Mouse (Mus musculus): Measurements from ENCODE around the gene Tiam1. TPM values are rescaled to one million over a fixed set of nuclear protein-coding genes. Genes with fewer than 3 reads are reported as not detected.

Tiam1 gene
- polyA plus RNA-seq, 1 experiment from 2014 or later, result 19.4 TPM

DNA sequence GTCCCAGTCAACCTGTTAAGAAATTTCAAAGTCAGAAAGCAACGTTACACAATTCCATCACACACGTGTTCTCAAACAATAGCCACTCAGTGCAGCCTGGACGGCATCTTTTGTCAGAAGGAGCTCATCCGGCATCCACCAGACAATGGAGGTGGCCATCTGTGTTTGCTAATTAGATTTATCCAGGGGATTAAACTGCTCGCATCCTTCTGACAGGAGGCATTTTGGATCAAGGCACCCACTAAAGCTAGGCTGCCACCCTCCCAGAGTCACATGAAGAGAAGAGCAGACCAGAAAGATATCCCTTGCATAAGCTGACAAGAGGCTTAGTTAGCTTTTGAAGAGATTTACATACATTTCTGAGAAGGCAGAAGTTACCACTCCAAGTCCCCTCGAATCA, 404.6 kb downstream of the Tiam1 start:
- no peaks in the 10 kb centered on the region for H3K36me3 ChIP-seq
- no peaks in the 10 kb centered on the region for H3K9me3 ChIP-seq
- H3K4me1 ChIP-seq (replicated peaks), result peaks cover 12% of the 10 kb centered on the region
- no peak overlapping the region for H3K4me3 ChIP-seq
- peak overlapping the region; percentile 40 for H3K27ac ChIP-seq
- WGBS, result 19% methylated on average over 6 of the region's 6 CpGs
- DNase-seq (ENCODE audit: low spot score), result peak; percentile 7
- H3K27me3 ChIP-seq (ENCODE audit: insufficient read depth, poor library complexity, severe bottlenecking), result no peaks in the 10 kb centered on the region

Other genes with a start within 250 kb of the Tiam1 start
- 1,109 and 1,208 TPM in 2 replicates for gene Sod1, start 77.0 kb upstream of the Tiam1 start, polyA plus RNA-seq (2016; fragmentation: Nextera tagmentation; extraction: Ambion mirVana)
- 34.2 and 36.6 TPM in 2 replicates for gene Scaf4, start 140.7 kb upstream of the Tiam1 start, polyA plus RNA-seq (2016; fragmentation: Nextera tagmentation; extraction: Ambion mirVana)
- gene Hunk, start 242.2 kb upstream of the Tiam1 start, polyA plus RNA-seq (2016; fragmentation: Nextera tagmentation; extraction: Ambion mirVana), result 12.7 and 14.4 TPM in 2 replicates